Mouse (Mus musculus): ENCODE results near the gene Bcl2a1b. TPM values are rescaled to one million over a fixed set of nuclear protein-coding genes. Genes with fewer than 3 reads are reported as not detected.

Gene Bcl2a1b
- polyA plus RNA-seq (2015; fragmentation: Nextera tagmentation; extraction: Ambion mirVana) = 4.3 and 25.1 TPM in 2 replicates

GRCm38 (mm10) chr9:89198969-89199416, at the start of gene Bcl2a1b, which contains the start of gene Gm29094:
Gene Bcl2a1b (plus strand): TSS chr9:89199209.
Gene Gm29094 (plus strand): TSS chr9:89199379.

DNA sequence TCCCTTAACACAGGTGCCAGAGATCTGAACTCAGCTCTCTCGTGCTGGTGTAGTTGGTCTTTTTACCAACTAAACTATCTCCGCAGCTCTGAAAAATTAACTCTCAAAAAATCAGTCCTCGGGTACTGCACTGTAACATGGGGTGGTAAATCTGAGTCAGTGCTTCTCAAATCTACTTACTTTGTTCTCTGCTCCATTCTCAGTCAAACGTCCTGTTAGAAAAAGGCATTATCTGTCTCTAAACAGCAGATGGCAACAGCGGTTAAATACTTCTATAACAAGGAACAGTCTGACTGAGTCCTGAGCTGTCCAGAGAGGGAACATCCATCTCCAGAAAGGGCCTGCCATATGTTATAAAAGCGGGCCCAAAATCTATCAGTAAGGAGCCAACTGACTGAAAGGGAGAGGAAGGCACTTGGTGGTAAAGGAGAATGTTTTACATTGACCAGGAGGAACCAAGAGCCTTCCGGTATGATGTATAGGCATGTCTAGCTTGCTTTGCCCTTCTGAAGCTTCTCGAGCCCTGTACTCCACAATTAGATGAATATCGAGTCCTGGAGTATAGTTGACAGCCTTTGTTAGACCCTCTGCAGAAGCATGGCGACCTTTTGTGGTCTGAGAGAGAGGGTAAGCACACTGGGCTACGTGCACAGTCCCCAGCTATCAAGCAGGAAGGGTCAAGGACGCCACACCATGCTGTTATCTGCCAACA, 11.5 kb downstream of the Bcl2a1b start, which contains the start of gene Mthfs:
Gene Mthfs (plus strand): TSS at position 324 of the 712 bp plus-strand sequence.

Other genes with a start within 250 kb of the Bcl2a1b start
- 0.30 and 0.81 TPM in 2 replicates for gene Bcl2a1a, start 242.3 kb upstream of the Bcl2a1b start, polyA plus RNA-seq (2015; fragmentation: Nextera tagmentation; extraction: Ambion mirVana)
- gene Trim43b, start 106.4 kb upstream of the Bcl2a1b start, polyA plus RNA-seq (2015; fragmentation: Nextera tagmentation; extraction: Ambion mirVana) = not detected in 2 replicates
- gene Gm29094, start 170 bp downstream of the Bcl2a1b start, polyA plus RNA-seq (2015; fragmentation: Nextera tagmentation; extraction: Ambion mirVana) = 1.3 TPM in 1 of 2 replicates, not detected in the other
- gene Mthfs, start 11.5 kb downstream of the Bcl2a1b start, polyA plus RNA-seq (2015; fragmentation: Nextera tagmentation; extraction: Ambion mirVana) = 21.1 and 23.6 TPM in 2 replicates